Mouse (Mus musculus): ENCODE data around the gene Ece2. TPM values are rescaled to one million over a fixed set of nuclear protein-coding genes. Genes with fewer than 3 reads are reported as not detected.
A peak's percentile ranks its signal among the peaks of the same experiment; 100 is the strongest.
"Not testable (repeated sequence)": the region's sequence is repeated elsewhere in the genome, so short reads cannot be mapped to it uniquely, and the experiment has no call there.

The Ece2 gene
- total RNA-seq, 2 experiments from 2014 or later: 24.8 to 30.6 TPM

DNA sequence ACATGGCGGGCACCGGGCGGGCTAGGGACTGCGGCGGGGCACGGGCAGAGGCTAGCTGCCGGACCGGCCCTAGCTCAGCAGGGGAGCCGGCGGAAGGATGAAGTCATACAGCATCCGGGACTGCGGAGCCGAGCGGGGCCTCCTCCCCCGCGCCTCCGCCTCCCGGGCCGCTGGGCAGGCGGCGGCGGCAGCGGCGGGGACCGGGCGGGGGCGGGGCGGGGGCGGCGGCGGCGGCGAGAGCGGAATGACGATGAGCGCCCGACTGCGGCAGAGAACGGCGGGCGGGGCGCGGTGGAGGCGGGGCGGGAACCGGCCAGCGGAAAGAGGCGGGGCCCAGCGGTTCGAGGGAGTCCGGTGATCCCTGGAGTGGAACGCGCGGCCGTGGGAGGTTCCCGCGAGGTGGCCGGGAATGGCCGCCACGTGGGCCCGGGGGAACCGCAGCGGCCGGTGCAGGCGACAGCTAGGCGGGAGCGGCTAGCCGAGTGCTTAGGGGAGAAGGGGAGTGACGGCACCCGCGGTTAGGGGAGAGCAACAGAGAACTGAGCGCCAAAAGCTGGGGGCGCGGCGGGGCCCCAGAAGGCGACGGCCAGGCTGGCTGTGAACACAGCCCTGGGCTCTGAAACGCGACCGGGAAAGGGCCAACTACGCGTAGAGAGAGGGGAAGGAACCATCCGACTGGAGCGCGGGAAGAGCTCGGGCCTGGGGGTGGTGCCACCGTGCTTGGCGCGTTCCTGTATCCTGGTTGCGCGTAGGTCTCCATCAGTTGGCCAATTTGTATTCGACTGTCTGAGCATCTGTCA, 8.2 kb upstream of the Ece2 start, which contains the start of gene Camk2n2:
TSS of gene Camk2n2 (minus strand) at position 97 of the 800 bp plus-strand sequence.
- peak; percentile 32 to 36 for DNase-seq (ENCODE audit: extremely low spot score in 1 of 2, low spot score in 1 of 2)

DNA sequence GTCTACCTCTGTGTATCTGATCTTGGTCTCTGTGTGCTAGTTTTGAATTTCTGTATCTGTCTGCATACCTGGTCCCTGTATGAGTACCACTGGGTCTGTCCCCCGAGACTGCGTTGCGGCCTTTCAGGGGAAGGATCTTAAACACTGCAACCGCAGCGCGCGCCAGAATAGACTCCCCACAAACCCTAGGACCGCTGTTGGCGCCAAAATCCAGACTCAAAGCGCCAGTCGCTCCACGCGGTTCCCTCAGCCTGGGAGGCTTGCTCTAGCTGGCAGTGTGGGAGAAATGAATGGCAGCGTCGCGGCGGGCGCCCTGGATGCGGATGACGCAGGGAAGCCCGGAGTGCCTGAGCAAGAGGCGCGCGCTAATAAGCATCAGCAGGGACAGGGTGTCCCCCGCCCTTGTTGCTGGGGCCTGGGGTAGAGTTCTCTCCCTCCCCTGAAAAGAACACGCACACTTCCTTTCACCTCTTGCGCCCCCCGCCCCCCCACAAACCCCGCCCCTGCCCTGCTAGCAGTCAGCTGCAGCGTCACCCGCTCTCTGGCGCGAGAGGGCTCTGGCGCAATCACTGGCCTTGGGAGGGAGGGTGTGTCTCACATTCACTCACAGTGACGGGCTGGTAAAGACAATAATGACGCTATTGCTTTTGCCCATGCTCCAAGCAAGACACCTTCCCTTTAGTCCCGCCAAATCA, 7.5 kb upstream of the Ece2 start:
- DNase-seq (ENCODE audit: extremely low spot score in 1 of 2, low spot score in 1 of 2): peak; percentile 41 to 46

DNA sequence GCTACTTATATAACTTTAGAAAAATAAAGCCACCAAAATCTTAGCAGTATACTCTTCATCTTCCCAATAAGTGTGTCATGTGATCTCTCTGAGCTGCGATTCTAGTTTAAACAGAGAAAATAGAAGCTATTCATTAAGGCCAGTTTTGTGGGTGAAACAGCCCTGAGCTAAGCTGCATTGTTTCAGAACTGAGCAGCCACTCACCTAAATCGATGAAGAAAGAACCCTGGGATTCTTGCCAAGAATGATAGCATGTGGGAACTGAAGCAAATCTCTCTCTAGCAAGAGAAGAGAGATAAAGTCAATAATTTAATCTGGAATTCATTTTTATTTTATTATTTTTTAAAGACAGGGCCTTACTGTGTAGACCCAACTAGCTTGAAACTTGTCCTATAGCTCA, 6.4 kb upstream of the Ece2 start:
- DNase-seq (ENCODE audit: extremely low spot score in 1 of 2, low spot score in 1 of 2): no peak

DNA sequence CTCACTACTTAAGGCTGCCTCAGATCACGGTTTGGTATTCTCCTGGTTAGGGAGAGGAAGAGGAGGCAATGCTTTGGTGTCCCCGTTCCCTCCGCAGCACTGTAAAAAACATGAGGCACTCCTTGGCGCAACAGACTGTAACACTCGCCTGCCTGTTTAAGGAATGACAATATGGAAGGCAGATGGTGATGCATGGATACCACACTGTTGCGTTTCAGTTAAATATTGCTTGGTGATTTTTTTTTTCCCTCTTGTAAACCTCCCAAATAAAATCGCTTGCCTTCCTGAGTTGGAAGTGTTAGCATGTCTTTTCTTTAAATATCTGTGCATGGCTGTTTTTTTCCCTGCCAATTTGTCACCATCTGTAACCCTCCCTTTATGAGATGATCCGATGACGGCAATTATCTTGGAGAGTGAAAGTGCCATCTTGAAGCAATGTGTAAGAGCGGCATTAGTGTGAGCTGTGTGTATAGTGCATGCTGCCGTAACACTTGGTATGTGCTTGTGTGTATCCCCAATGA, 697 bp upstream of the Ece2 start:
- DNase-seq (ENCODE audit: extremely low spot score in 1 of 2, low spot score in 1 of 2): peak in 1 of 2 experiments; percentile 22

DNA sequence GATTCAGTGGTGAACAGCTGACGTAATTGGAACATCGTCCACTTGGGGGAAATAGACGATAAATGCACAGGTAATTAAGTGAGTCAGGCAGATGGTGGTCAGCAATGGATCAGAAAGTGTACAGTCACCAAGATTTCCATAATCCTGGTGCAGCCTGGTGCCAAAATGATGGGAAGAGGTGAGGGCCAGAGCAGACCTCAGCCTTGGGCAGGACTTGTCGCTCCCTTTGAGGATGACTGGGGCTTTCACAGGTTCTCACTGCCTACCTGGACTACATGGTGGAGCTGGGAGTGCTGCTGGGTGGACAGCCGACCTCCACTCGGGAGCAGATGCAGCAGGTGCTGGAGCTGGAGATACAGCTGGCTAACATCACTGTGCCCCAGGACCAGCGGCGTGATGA, 7.8 kb downstream of the Ece2 start:
- no peak for DNase-seq (ENCODE audit: extremely low spot score in 1 of 2, low spot score in 1 of 2)

DNA sequence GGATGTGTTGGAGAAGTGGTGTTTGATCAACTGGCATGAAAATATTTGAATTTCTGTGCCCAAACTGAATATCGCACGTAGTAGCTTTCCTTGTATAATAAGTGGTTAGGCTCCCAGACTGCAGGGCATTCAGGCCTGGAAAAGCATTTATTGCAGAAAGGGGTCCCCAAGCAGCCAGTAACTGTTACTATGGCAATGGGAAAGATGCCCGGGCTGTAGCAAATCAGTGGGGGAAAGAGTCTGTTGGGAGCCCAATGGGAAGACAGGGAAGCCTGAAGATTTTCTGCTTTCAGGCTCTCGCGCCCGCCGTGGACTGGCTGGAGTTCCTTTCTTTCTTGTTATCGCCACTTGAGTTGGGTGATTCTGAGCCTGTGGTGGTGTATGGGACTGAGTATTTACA, 8.7 kb downstream of the Ece2 start:
- peak; percentile 38 to 62 for DNase-seq (ENCODE audit: extremely low spot score in 1 of 2, low spot score in 1 of 2)

DNA sequence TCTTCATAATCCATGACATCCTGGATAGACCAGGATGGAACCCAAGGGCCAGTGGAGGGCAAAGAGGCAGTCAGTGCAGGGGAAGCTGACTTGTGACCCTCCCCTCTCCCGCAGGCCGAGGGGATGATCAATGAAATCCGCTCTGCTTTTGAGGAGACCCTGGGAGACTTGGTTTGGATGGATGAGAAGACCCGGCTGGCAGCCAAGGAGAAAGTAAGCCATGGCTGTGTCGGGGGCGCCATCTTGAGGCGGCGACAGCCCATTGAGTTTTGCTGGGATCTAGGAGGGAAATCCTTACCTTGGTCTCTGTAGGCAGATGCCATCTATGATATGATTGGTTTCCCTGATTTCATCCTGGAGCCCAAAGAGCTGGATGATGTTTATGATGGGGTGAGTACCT, 12.5 kb downstream of the Ece2 start:
- DNase-seq (ENCODE audit: extremely low spot score in 1 of 2, low spot score in 1 of 2): peak; percentile 67 to 84

DNA sequence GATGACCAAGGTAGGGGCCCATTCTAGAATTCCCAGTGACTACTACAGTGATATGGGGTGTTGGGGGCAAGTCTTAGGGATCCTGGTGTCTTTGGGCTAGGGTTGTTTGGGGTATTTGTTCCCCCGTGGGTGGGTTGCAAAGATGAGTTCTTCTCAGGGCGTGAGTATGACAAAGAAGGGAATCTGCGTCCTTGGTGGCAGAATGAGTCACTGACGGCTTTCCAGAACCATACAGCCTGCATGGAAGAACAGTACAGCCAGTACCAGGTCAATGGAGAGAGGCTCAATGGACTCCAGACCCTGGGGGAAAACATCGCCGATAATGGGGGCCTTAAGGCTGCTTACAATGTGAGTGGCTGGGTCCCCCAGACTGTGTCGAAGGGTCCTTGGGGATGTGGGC, 14.3 kb downstream of the Ece2 start:
- DNase-seq (ENCODE audit: extremely low spot score in 1 of 2, low spot score in 1 of 2): no peak

DNA sequence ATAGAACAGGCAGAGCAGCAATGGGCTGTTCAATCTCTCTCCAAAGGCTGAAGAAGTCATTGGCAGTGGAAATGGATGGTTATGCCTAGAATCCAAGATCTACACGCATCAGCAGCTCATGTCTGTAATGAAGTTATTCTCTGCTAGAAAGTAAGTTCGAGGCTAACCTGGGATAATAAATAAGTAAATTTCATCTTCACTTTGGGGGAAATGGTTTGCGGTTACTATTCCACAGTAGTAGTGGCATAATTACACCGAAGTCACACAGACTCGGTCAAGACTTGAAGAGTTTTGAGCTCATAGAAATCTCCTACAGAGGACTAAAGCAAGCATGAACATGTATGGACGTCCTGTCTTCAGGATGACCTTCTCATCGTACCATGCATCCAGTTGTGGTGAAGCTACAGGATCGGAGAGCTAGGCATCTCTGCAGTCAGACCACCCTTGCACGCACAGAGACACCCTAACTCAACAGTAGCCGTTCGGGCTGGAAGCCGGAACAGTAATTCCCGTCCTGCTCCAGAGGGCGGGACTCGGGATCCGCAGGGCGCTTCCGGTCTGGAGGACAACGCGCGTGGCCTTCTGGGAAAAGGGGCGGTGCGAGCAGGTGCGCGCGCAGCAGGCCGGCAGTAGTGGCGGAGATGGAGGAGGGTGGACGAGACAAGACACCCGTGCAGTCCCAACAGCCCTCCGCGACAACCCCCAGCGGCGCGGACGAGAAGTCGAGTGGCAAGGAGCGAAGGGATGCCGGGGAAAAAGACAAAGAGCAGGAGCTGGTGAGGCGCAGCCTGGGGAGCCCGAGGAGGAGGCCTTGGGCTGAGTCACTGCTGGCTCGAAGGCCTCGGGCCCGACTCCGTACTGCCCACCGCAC, 21.7 kb downstream of the Ece2 start, which contains the start of gene Psmd2:
TSS of gene Psmd2 (plus strand) at position 577 of the 871 bp plus-strand sequence.
- peak; percentile 93 to 95 for DNase-seq (ENCODE audit: extremely low spot score in 1 of 2, low spot score in 1 of 2)

DNA sequence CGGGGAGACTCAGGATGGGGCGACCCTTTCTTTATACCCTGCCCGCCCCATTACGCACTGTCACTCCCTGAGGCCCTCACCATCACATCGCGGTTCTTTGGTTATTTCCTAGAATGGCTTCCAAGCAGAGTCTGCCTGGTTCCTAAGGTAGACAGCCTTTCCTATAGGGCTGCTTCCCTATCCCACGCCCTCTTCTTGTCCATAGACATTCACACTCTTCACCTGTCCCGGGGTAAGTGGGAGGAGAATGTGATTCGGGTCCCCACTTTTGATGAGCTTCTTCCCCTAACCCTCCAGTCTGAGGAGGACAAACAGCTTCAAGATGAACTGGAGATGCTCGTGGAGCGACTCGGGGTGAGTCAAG, 22.3 kb downstream of the Ece2 start:
- no peak for DNase-seq (ENCODE audit: extremely low spot score in 1 of 2, low spot score in 1 of 2)

DNA sequence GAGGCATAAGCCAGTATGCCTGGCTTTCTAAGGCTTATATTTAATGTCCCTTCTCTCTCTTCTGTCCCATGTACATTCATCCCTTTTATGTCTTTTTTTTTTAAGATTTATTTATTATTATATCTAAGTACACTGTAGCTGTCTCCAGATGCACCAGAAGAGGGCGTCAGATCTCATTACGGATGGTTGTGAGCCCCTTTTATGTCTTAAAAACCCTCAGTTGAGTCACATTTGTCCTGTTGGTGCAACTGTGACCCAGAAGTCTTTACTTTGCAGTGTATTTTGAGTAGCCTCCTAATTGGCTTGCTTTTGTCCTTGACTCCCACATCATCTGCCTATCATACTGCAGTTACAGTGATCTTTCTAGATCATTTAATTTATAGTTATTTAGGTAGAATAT, 23.7 kb downstream of the Ece2 start:
- DNase-seq (ENCODE audit: extremely low spot score in 1 of 2, low spot score in 1 of 2): no peak

DNA sequence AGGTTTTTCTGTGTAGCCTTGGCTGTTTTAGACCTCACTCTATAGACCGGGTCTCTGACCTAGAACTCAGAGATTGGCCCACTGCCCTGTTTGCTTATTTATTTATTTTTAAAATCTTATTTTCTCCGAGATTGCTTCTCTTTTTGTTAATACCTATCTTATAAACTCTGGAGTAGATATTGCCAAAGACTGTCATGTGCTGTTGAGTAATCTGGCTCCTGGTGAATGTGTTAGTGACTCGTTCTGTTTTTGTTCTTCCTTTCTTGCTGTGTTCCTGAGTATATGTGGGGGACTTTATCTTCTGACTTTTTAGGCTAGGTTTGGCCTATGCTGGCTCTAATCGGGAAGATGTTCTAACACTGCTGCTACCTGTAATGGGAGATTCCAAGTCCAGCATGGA, 28.0 kb downstream of the Ece2 start:
- DNase-seq (ENCODE audit: extremely low spot score in 1 of 2, low spot score in 1 of 2): no peak

DNA sequence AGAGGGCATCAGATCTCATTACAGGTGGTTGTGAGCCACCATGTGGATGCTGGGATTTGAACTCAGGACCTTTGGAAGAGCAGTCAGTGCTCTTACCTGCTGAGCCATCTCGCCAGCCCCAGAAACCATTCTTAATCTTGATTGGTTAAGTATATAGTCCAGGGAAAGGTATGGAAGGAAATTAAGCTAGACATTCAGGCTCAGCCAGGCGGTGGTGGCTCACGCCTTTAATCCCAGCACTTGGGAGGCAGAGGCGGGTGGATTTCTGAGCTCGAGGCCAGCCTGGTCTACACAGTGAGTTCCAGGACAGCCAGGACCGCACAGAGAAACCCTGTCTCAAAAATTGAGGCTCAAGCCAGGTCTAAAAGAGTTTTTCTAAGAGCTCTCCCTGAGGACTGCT, 38.4 kb downstream of the Ece2 start, which contains the start of gene Eif4g1:
TSS of gene Eif4g1 (plus strand) at position 301 of the 400 bp plus-strand sequence.
- not testable (repeated sequence) for DNase-seq (ENCODE audit: extremely low spot score in 1 of 2, low spot score in 1 of 2)

DNA sequence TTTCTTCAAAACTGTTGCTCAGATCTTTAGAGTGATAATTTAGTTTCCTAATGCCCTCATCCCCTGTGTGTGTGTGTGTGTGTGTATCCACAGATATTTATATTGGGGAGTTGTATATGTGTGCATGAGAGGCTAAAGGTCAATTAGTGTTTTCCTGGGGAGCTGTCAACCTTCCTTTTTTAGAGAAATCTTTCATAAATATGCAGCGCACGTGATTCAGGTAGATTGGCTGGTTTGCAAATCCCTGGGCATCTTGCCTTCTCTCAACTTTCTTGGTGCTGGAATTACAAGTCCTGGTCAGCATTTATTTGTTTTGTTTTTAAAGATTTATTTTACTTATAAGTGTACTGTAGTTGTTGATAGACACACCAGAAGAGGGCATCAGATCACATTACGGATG, 40.7 kb downstream of the Ece2 start:
- no peak for DNase-seq (ENCODE audit: extremely low spot score in 1 of 2, low spot score in 1 of 2)

DNA sequence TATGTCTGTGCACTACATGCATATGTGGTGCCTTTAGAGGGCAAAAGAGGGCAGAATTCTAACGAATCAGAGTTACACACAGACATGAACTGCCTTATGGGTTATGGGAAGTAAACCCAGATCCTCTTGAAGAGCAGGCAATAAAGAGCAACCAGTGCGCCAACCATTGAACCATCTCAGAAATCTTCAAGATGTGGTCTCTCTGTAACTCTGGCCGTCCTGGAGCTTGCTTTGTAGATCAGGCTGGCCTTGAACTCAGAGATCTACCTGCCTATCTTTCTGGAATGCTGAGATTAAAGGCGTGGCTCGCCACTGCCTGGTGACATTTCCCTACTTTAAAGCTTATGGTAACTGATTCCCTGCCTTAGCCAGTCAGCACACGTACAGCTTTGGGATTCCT, 42.3 kb downstream of the Ece2 start:
- DNase-seq (ENCODE audit: extremely low spot score in 1 of 2, low spot score in 1 of 2): no peak

DNA sequence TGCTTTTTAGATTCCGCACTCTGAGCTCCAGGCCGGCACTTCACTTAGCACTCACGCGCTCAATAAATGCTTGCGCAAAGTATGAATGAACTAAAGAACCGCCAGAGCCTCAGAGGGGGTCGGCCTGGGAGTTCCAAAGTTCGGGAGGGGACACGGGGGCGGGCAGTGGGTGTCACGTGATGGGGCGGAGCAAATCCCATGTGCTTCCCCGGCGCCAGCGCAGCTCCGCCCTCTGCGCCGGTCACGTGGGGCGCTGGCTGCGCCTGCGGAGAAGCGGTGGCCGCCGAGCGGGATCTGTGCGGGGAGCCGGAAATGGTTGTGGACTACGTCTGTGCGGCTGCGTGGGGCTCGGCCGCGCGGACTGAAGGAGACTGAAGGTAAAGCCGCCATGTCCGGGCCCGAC, 42.9 kb downstream of the Ece2 start:
- peak; percentile 87 to 93 for DNase-seq (ENCODE audit: extremely low spot score in 1 of 2, low spot score in 1 of 2)

DNA sequence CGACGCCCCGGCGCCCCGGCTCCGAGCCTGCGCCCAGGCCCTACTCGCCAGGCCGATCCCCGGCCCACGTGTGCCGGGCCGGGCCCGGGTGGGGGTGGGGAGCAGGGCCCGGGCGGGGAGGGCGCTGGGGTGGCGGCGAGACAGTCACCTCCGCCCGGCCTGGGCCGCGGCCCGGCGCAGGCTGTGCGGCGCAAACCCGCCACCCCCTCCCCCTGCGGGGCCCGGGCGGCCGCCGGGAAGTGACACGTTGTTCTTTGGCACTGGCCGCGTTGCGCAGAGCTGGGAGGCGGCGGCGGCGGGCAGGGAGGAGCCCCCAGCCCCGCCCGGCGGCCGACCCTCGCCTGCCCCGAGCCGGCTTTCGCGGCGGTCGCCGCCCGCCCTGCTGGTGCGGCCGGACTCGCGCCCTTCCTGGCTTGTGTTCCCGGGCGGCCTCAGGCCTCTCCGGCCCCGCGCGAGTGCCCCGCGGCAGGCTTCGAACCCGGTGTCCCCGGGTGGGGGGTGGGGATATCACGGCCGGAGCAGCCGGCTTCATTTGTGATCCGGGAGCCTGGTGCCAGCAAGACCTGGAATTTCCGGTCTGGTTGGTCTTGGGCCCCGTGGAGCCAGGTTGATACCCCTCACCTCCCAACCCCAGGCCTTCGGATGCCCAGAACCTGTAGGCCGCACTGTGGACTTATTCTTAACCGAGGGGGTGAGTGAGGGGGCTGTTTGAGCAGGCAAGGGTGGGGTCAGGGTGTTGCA, 43.5 kb downstream of the Ece2 start:
- DNase-seq (ENCODE audit: extremely low spot score in 1 of 2, low spot score in 1 of 2): peak; percentile 18 to 29

DNA sequence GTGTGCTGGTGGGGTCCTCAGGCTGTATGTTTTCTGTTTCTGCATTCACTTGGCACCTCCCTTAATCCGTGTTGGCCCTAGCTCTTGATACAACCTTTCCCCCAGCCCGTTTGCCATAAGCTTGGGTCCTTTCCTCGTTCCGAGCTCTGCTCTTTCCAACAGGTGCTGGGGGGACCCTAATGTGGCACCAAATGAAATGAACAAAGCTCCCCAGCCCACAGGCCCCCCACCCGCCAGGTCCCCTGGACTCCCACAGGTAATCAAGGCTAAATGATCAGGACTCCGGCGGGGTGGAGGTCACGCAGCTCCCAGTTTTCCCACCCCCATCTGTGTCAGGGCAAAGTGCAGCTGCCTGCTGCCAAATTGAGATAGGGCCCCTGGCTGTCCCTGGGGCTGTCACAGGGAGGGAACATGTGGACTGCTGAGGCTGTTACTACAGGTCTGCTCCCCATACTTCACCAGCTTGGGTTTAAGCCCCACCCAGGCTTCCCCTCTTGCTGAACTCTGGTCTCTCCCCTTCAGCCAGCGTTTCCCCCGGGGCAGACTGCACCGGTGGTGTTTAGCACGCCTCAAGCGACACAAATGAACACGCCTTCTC, 44.2 kb downstream of the Ece2 start:
- DNase-seq (ENCODE audit: extremely low spot score in 1 of 2, low spot score in 1 of 2): no peak

DNA sequence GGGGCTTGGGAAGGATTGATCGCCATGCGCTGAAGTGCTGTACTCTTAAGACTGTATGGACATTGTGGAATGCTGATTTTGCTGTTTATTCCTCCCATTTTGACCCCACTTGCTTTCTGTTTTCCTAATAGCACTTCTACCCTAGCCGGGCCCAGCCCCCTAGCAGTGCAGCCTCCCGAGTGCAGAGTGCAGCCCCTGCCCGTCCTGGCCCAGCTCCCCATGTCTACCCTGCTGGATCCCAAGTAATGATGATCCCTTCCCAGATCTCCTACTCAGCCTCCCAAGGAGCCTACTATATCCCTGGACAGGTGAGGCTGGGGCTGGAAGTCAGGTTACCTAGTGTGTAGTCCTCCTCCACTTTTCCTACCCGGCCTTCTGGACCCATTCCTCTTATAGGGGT, 45.6 kb downstream of the Ece2 start:
- no peak for DNase-seq (ENCODE audit: extremely low spot score in 1 of 2, low spot score in 1 of 2)
